Mouse (Mus musculus) neural tube, embryonic 12.5 days (tissue): Measurements from ENCODE around the gene Gm10322. TPM values are rescaled to one million over a fixed set of nuclear protein-coding genes. Genes with fewer than 3 reads are reported as not detected.

Source experiments
- ATAC-seq: fragments of 200-750 bp; cut with Nextera tagmentation; 2 replicates; pipeline ENCODE4 v1.8.0; 2017; ENCODE audit warnings: low read depth, mild to moderate bottlenecking, moderate TSS enrichment, moderate library complexity; ENCODE audit not compliant: low FRiP score
- H3K27ac ChIP-seq: fragments of 300-500 bp; sonication (generic); 2 replicates; pipeline ENCODE4 v1.5.1; 2016
- H3K27me3 ChIP-seq: fragments of 300-500 bp; sonication (generic); replicated peaks from 2 replicates; pipeline ENCODE4 v1.6.1; 2016; ENCODE audit warnings: mild to moderate bottlenecking
- H3K36me3 ChIP-seq: fragments of 300-500 bp; sonication (generic); 2 replicates; pipeline ENCODE4 v1.6.1; 2016; ENCODE audit warnings: mild to moderate bottlenecking
- H3K4me1 ChIP-seq: fragments of 300-500 bp; sonication (generic); 2 replicates; pipeline ENCODE4 v1.6.1; 2016
- H3K4me2 ChIP-seq: fragments of 300-500 bp; sonication (generic); replicated peaks from 2 replicates; pipeline ENCODE4 v1.6.1; 2016; ENCODE audit warnings: mild to moderate bottlenecking
- H3K4me3 ChIP-seq: fragments of 300-500 bp; sonication (generic); 2 replicates; pipeline ENCODE4 v1.5.1; 2016
- H3K9ac ChIP-seq: fragments of 300-500 bp; sonication (generic); 2 replicates; pipeline ENCODE4 v1.6.1; 2016; ENCODE audit warnings: mild to moderate bottlenecking
- H3K9me3 ChIP-seq: fragments of 300-500 bp; sonication (generic); 2 replicates; pipeline ENCODE4 v1.6.1; 2016; ENCODE audit warnings: mild to moderate bottlenecking
- WGBS: fragments of 180-500 bp; shearing (Covaris S2); methylation state at CpG from one replicate; pipeline ENCODE4 v1.1.7; 2016; 5-methylcytosine and 5-hydroxymethylcytosine counted together
- polyA plus RNA-seq: library from polyadenylated mRNA; unstranded; fragments of >200 nt; fragmentation: Nextera tagmentation; extraction: Ambion mirVana; gene quantifications from 2 replicates; pipeline ENCODE4 v1.2.1, GENCODE M21; 2016

Gm10322 gene
- polyA plus RNA-seq, 1 experiment from 2014 or later, result not detected

- no peaks in the 10 kb centered on the region for H3K27me3 ChIP-seq
- H3K9me3 ChIP-seq, result no peaks in the 10 kb centered on the region
- no peaks in the 10 kb centered on the region for H3K36me3 ChIP-seq
- H3K9ac ChIP-seq, result no peak overlapping the region
- H3K27ac ChIP-seq, result no peak overlapping the region
- H3K4me1 ChIP-seq, result no peaks in the 10 kb centered on the region
- no peak for ATAC-seq
- no peak overlapping the region for H3K4me3 ChIP-seq
- no peak overlapping the region for H3K4me2 ChIP-seq
- WGBS, result 87% methylated on average over 16 of the region's 16 CpGs
Measured at GRCm38 (mm10) chr10:59636751-59637533, 21.1 kb downstream of the Gm10322 start.

DNA sequence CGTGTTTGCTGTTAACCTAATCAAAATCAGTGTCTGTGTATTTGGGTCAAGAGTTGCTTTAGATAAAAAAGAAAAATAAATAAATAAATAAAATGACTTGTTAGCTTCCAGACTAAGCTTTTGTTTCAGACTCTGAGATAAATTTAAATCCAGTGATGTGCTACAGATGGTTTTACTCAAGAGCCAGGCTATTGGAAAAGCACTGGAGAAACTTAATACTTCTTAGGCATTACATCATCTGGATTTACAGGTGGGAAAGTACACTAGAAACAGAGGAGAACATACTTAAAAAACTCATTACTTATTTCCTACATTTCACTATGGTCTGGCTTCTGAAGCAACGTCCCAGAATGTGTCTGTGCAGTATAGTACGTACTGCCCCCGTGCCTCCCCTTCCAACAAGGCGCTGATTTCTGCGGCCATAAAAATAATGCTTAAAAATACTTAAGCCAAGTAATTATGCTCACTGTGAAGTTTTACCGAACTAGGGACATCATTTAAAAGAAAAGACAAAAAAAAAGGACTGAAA lies 21.8 kb downstream of the Gm10322 start:
- no peak overlapping the region for H3K9ac ChIP-seq
- no peaks in the 10 kb centered on the region for H3K27me3 ChIP-seq
- WGBS, result 82% methylated on average over 7 of the region's 7 CpGs
- H3K4me2 ChIP-seq, result no peak overlapping the region
- no peak for ATAC-seq
- no peaks in the 10 kb centered on the region for H3K36me3 ChIP-seq
- no peak overlapping the region for H3K4me3 ChIP-seq
- H3K27ac ChIP-seq, result no peak overlapping the region
- no peaks in the 10 kb centered on the region for H3K4me1 ChIP-seq
- no peaks in the 10 kb centered on the region for H3K9me3 ChIP-seq

- WGBS, result 90% methylated on average over 6 of the region's 6 CpGs
- no peak for ATAC-seq
- no peak overlapping the region for H3K27ac ChIP-seq
- no peaks in the 10 kb centered on the region for H3K27me3 ChIP-seq
- H3K4me3 ChIP-seq, result no peak overlapping the region
- no peak overlapping the region for H3K4me2 ChIP-seq
- H3K9me3 ChIP-seq, result no peaks in the 10 kb centered on the region
- H3K36me3 ChIP-seq, result no peaks in the 10 kb centered on the region
- H3K4me1 ChIP-seq, result no peaks in the 10 kb centered on the region
- H3K9ac ChIP-seq, result no peak overlapping the region
Measured at GRCm38 (mm10) chr10:59638576-59638975, 22.7 kb downstream of the Gm10322 start.

- no peak overlapping the region for H3K4me2 ChIP-seq
- no peak overlapping the region for H3K4me3 ChIP-seq
- no peak for ATAC-seq
- H3K9me3 ChIP-seq, result no peaks in the 10 kb centered on the region
- H3K4me1 ChIP-seq, result no peaks in the 10 kb centered on the region
- no peaks in the 10 kb centered on the region for H3K36me3 ChIP-seq
- H3K27ac ChIP-seq, result no peak overlapping the region
- H3K9ac ChIP-seq, result no peak overlapping the region
- no peaks in the 10 kb centered on the region for H3K27me3 ChIP-seq
- WGBS, result 81% methylated on average over 8 of the region's 8 CpGs
Measured at GRCm38 (mm10) chr10:59642659-59643377, 27.0 kb downstream of the Gm10322 start.

GRCm38 (mm10) chr10:59643645-59644044 lies 27.8 kb downstream of the Gm10322 start:
- H3K27me3 ChIP-seq, result no peaks in the 10 kb centered on the region
- no peaks in the 10 kb centered on the region for H3K9me3 ChIP-seq
- no peak for ATAC-seq
- no peak overlapping the region for H3K4me2 ChIP-seq
- H3K9ac ChIP-seq, result no peak overlapping the region
- WGBS, result 85% methylated on average over 9 of the region's 9 CpGs
- no peak overlapping the region for H3K4me3 ChIP-seq
- H3K27ac ChIP-seq, result no peak overlapping the region
- no peaks in the 10 kb centered on the region for H3K4me1 ChIP-seq
- no peaks in the 10 kb centered on the region for H3K36me3 ChIP-seq

DNA sequence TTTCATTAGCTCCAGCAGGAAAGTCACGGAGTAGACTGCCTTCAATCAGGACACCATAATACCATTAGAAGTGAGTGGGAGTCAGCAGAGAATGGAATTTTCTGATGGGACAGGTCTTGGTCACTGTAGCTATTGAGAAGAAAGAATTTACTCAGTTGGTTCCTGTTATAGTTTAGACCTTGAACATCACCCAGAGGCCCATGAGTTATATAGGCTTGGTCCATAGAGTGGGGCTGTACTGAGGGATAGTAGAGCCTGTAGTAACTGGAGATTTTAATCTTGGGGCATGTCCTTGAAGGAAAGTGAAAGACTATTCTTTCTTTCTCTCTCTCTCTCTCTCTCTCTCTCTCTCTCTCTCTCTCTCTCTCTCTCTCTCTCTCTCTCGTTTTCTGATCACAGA lies 28.8 kb downstream of the Gm10322 start:
- Histone ChIP-seq H3K27ac (no peak overlapping the region), H3K9ac (no peak overlapping the region), H3K4me3 (no peak overlapping the region), H3K36me3 (no peaks in the 10 kb centered on the region), H3K27me3 (no peaks in the 10 kb centered on the region), H3K4me2 (no peak overlapping the region), H3K4me1 (no peaks in the 10 kb centered on the region), H3K9me3 (peaks cover 1% of the 10 kb centered on the region; the same call in 1 of the 2 replicates)
- WGBS, result 80% methylated on average over 2 of the region's 2 CpGs
- no peak for ATAC-seq

- ATAC-seq, result no peak
- no peak overlapping the region for H3K4me2 ChIP-seq
- H3K36me3 ChIP-seq, result no peaks in the 10 kb centered on the region
- 87% methylated on average over 4 of the region's 4 CpGs for WGBS
- no peak overlapping the region for H3K9ac ChIP-seq
- no peaks in the 10 kb centered on the region for H3K27me3 ChIP-seq
- H3K4me1 ChIP-seq, result no peaks in the 10 kb centered on the region
- no peak overlapping the region for H3K27ac ChIP-seq
- no peak overlapping the region for H3K4me3 ChIP-seq
- H3K9me3 ChIP-seq, result peaks cover 3% of the 10 kb centered on the region; the same call in 1 of the 2 replicates
Measured at GRCm38 (mm10) chr10:59645153-59645552, 29.3 kb downstream of the Gm10322 start.

- WGBS, result 84% methylated on average over 5 of the region's 5 CpGs
Measured at GRCm38 (mm10) chr10:59646821-59647378, 31.0 kb downstream of the Gm10322 start.

DNA sequence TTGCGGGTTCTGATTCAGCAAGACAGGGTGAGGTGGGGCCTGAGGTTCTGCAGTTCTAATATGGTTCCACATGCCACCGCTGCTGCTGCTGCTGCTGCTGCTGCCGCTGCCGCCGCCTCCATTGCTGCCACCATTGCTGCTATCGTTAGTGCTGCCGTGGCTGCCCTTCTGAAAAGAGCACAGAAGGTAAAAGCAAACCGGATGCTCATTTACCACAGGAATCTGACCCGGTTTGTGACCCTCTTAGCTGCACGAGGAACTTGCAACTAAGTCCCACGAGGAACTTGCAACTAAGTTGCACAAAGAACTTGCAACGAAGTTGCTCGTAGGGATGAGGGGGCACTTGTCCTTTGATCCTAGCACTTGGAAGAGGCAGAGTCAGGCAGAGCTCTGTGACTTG lies 40.9 kb downstream of the Gm10322 start:
- no peak for ATAC-seq
- H3K4me3 ChIP-seq, result no peak overlapping the region
- H3K36me3 ChIP-seq, result no peaks in the 10 kb centered on the region
- 82% methylated on average over 13 of the region's 13 CpGs for WGBS
- no peak overlapping the region for H3K9ac ChIP-seq
- H3K4me1 ChIP-seq, result no peaks in the 10 kb centered on the region
- H3K27ac ChIP-seq, result no peak overlapping the region
- no peaks in the 10 kb centered on the region for H3K9me3 ChIP-seq
- no peak overlapping the region for H3K4me2 ChIP-seq
- no peaks in the 10 kb centered on the region for H3K27me3 ChIP-seq

More at GRCm38 (mm10) chr10:59646821-59647378, 31.0 kb downstream of the Gm10322 start:
- Histone ChIP-seq H3K27ac (no peak overlapping the region), H3K4me3 (no peak overlapping the region), H3K4me1 (no peaks in the 10 kb centered on the region), H3K9me3 (peaks cover 3% of the 10 kb centered on the region; the same call in 1 of the 2 replicates), H3K36me3 (no peaks in the 10 kb centered on the region), H3K9ac (no peak overlapping the region), H3K4me2 (no peak overlapping the region), H3K27me3 (no peaks in the 10 kb centered on the region)
- ATAC-seq, result no peak

DNA sequence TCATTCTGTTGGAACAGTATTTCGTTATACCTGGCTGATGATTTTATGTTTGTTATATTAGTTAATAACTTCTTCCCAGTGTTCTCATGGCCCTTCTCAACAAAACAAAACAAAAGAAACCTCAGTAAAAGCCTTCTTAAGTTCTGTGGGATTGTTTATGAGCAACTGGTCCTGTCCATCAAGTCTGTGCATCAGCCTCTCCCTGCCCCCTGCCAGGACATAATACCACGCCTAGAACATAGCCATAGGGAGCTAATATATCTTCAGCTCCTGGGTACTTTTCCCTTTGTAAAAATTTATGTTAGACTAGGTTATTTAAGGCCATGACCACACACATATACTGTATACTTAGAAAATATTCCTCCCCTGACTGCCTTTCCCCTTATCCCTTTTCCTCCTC lies 48.9 kb downstream of the Gm10322 start:
- Histone ChIP-seq H3K27ac (no peak overlapping the region), H3K4me2 (no peak overlapping the region), H3K4me3 (no peak overlapping the region), H3K9me3 (no peaks in the 10 kb centered on the region), H3K27me3 (no peaks in the 10 kb centered on the region), H3K4me1 (no peaks in the 10 kb centered on the region), H3K9ac (no peak overlapping the region), H3K36me3 (no peaks in the 10 kb centered on the region)
- ATAC-seq, result no peak
- 81% methylated on average over 2 of the region's 2 CpGs for WGBS

- ATAC-seq, result no peak
- H3K4me3 ChIP-seq, result no peak overlapping the region
- H3K9ac ChIP-seq, result no peak overlapping the region
- no peaks in the 10 kb centered on the region for H3K4me1 ChIP-seq
- H3K27ac ChIP-seq, result no peak overlapping the region
- no peaks in the 10 kb centered on the region for H3K9me3 ChIP-seq
- WGBS, result 83% methylated on average over 13 of the region's 13 CpGs
- no peak overlapping the region for H3K4me2 ChIP-seq
- H3K36me3 ChIP-seq, result no peaks in the 10 kb centered on the region
- H3K27me3 ChIP-seq, result no peaks in the 10 kb centered on the region
Measured at GRCm38 (mm10) chr10:59665503-59666291, 49.8 kb downstream of the Gm10322 start.
